Mouse (Mus musculus) lung, postnatal 0 days (tissue): ENCODE results near the gene Prex1. TPM values are rescaled to one million over a fixed set of nuclear protein-coding genes. Genes with fewer than 3 reads are reported as not detected.
A peak's percentile ranks its signal among the peaks of the same experiment; 100 is the strongest.

Experiments
- ATAC-seq: fragments of 200-750 bp; cut with Nextera tagmentation; 2 replicates; pipeline ENCODE4 v1.8.0; 2017; ENCODE audit warnings: moderate library complexity
- DNase-seq: peaks from one replicate; pipeline ENCODE4 v3.0.0-alpha.2; 2016; ENCODE audit warnings: low spot score
- H3K27ac ChIP-seq: fragments of 300-500 bp; sonication (generic); 2 replicates; pipeline ENCODE4 v1.5.1; 2014; ENCODE audit warnings: antibody characterized with exemption, mild to moderate bottlenecking, low read length, mixed read lengths
- H3K27me3 ChIP-seq: fragments of 300-500 bp; sonication (generic); replicated peaks from 2 replicates; pipeline ENCODE4 v1.6.1; 2014; ENCODE audit warnings: low read length, mixed read lengths; ENCODE audit not compliant: insufficient read depth
- H3K36me3 ChIP-seq: fragments of 300-500 bp; sonication (generic); 2 replicates; pipeline ENCODE4 v1.6.1; 2014; ENCODE audit warnings: low read length, mixed read lengths; ENCODE audit not compliant: insufficient read depth
- H3K4me1 ChIP-seq: fragments of 300-500 bp; sonication (generic); 2 replicates; pipeline ENCODE4 v1.6.1; 2014; ENCODE audit warnings: antibody characterized with exemption, low read depth, low read length, mixed read lengths; ENCODE audit not compliant: insufficient read depth
- H3K4me2 ChIP-seq: fragments of 300-500 bp; sonication (generic); replicated peaks from 2 replicates; pipeline ENCODE4 v1.6.1; 2014; ENCODE audit warnings: low read depth, mild to moderate bottlenecking, low read length, moderate library complexity, mixed read lengths
- H3K4me3 ChIP-seq: fragments of 300-500 bp; sonication (generic); 2 replicates; pipeline ENCODE4 v1.5.1; 2014; ENCODE audit warnings: low read depth, low read length
- H3K9ac ChIP-seq: fragments of 300-500 bp; sonication (generic); replicated peaks from 2 replicates; pipeline ENCODE4 v1.6.1; 2014; ENCODE audit warnings: low read depth, mild to moderate bottlenecking
- H3K9me3 ChIP-seq: fragments of 300-500 bp; sonication (generic); 2 replicates; pipeline ENCODE4 v1.6.1; 2016; ENCODE audit warnings: low read length, mixed read lengths
- CTCF ChIP-seq: IDR thresholded peaks from 2 replicates; pipeline ENCODE4 v1.5.1; 2016; ENCODE audit warnings: antibody characterized with exemption, mild to moderate bottlenecking
- EP300 ChIP-seq: IDR thresholded peaks from 2 replicates; pipeline ENCODE4 v1.6.1; 2016; ENCODE audit warnings: antibody characterized with exemption, mild to moderate bottlenecking, control low read depth
- WGBS: fragments of 180-500 bp; shearing (Covaris S2); extraction: QIAGEN DNeasy Blood & Tissue Kit; methylation state at CpG from one replicate; pipeline ENCODE4 v1.1.7; 2014; 5-methylcytosine and 5-hydroxymethylcytosine counted together
- polyA plus RNA-seq: library from polyadenylated mRNA; unstranded; fragments of >200 nt; fragmentation: Nextera tagmentation; extraction: Ambion mirVana; gene quantifications from 2 replicates; pipeline ENCODE4 v1.2.1, GENCODE M21; 2015

The Prex1 gene
- polyA plus RNA-seq, 1 experiment from 2014 or later: 6.9 TPM

GRCm38 (mm10) chr2:166598453-166599155 lies 115.0 kb downstream of the Prex1 start:
- ATAC-seq: no peak
- no peak overlapping the region for H3K4me3 ChIP-seq
- no peak overlapping the region for H3K9ac ChIP-seq
- 83% methylated on average over 11 of the region's 12 CpGs for WGBS
- DNase-seq: no peak
- H3K27ac ChIP-seq: no peak overlapping the region
- H3K4me2 ChIP-seq: no peak overlapping the region
- TF ChIP-seq CTCF (peak; percentile 41), EP300 (no peak)
- no peaks in the 10 kb centered on the region for H3K9me3 ChIP-seq
- no peaks in the 10 kb centered on the region for H3K27me3 ChIP-seq
- no peaks in the 10 kb centered on the region for H3K4me1 ChIP-seq
- H3K36me3 ChIP-seq: no peaks in the 10 kb centered on the region

- TF ChIP-seq CTCF (no peak), EP300 (no peak)
- WGBS: 66% methylated on average over 6 of the region's 6 CpGs
- Histone ChIP-seq H3K27ac (no peak overlapping the region), H3K9ac (no peak overlapping the region), H3K4me2 (no peak overlapping the region), H3K4me3 (no peak overlapping the region), H3K27me3 (no peaks in the 10 kb centered on the region), H3K36me3 (no peaks in the 10 kb centered on the region), H3K4me1 (no peaks in the 10 kb centered on the region), H3K9me3 (no peaks in the 10 kb centered on the region)
- DNase-seq (no peak), ATAC-seq (no peak)
Observed at GRCm38 (mm10) chr2:166597763-166598162, 115.9 kb downstream of the Prex1 start.

GRCm38 (mm10) chr2:166592034-166592912 lies 121.4 kb downstream of the Prex1 start:
- Histone ChIP-seq H3K4me2 (no peak overlapping the region), H3K9me3 (no peaks in the 10 kb centered on the region), H3K4me3 (no peak overlapping the region), H3K4me1 (no peaks in the 10 kb centered on the region), H3K27ac (no peak overlapping the region), H3K9ac (no peak overlapping the region), H3K27me3 (no peaks in the 10 kb centered on the region), H3K36me3 (no peaks in the 10 kb centered on the region)
- peak; percentile 71 for DNase-seq
- TF ChIP-seq CTCF: peak; percentile 99
- TF ChIP-seq EP300: no peak
- WGBS: 46% methylated on average over 21 of the region's 21 CpGs
- peak; percentile 38 for ATAC-seq

- WGBS: 74% methylated on average over 3 of the region's 3 CpGs
- ATAC-seq: no peak
- Histone ChIP-seq H3K36me3 (no peaks in the 10 kb centered on the region), H3K9ac (no peak overlapping the region), H3K4me2 (no peak overlapping the region), H3K4me3 (no peak overlapping the region), H3K4me1 (no peaks in the 10 kb centered on the region), H3K27me3 (no peaks in the 10 kb centered on the region), H3K27ac (no peak overlapping the region), H3K9me3 (no peaks in the 10 kb centered on the region)
- TF ChIP-seq CTCF (peak; percentile 42; the same call in 1 of the 2 replicates), EP300 (no peak)
- no peak for DNase-seq
Observed at GRCm38 (mm10) chr2:166584491-166584890, 129.1 kb downstream of the Prex1 start.

- TF ChIP-seq CTCF: peak; percentile 35
- no peak for TF ChIP-seq EP300
- H3K4me3 ChIP-seq: no peak overlapping the region
- H3K36me3 ChIP-seq: no peaks in the 10 kb centered on the region
- H3K9ac ChIP-seq: no peak overlapping the region
- DNase-seq (no peak), ATAC-seq (no peak)
- H3K4me2 ChIP-seq: no peak overlapping the region
- 97% methylated on average over 5 of the region's 5 CpGs for WGBS
- H3K9me3 ChIP-seq: no peaks in the 10 kb centered on the region
- H3K4me1 ChIP-seq: no peaks in the 10 kb centered on the region
- no peaks in the 10 kb centered on the region for H3K27me3 ChIP-seq
- H3K27ac ChIP-seq: no peak overlapping the region
Observed at GRCm38 (mm10) chr2:166583292-166583691, 130.3 kb downstream of the Prex1 start.

GRCm38 (mm10) chr2:166581881-166582583 lies 131.6 kb downstream of the Prex1 start:
- Histone ChIP-seq H3K4me1 (no peaks in the 10 kb centered on the region), H3K4me3 (no peak overlapping the region), H3K9me3 (no peaks in the 10 kb centered on the region), H3K27ac (no peak overlapping the region), H3K36me3 (no peaks in the 10 kb centered on the region), H3K9ac (no peak overlapping the region), H3K4me2 (no peak overlapping the region), H3K27me3 (no peaks in the 10 kb centered on the region)
- DNase-seq (no peak), ATAC-seq (no peak)
- 90% methylated on average over 21 of the region's 21 CpGs for WGBS
- TF ChIP-seq CTCF (no peak), EP300 (no peak)
